Mouse (Mus musculus) thymus, adult 2 months (tissue): Measurements from ENCODE around the gene Aph1a. TPM values are rescaled to one million over a fixed set of nuclear protein-coding genes. Genes with fewer than 3 reads are reported as not detected.

Experiments used
- DNase-seq: peaks from one replicate; pipeline ENCODE4 v3.0.0; 2021
- H3K27ac ChIP-seq: fragments of 200-500 bp; 2 replicates; pipeline ENCODE4 v1.5.1; 2012; ENCODE audit warnings: low read length, control low read depth; ENCODE audit not compliant: control insufficient read depth, insufficient read depth
- H3K27me3 ChIP-seq: fragments of 200-500 bp; 2 replicates; pipeline ENCODE4 v1.6.1; 2012; ENCODE audit warnings: mild to moderate bottlenecking, low read length, moderate library complexity, mixed read lengths; ENCODE audit not compliant: control insufficient read depth, insufficient read depth
- H3K36me3 ChIP-seq: fragments of 200-500 bp; 2 replicates; pipeline ENCODE4 v1.6.1; 2012; ENCODE audit warnings: mild to moderate bottlenecking, low read length, moderate library complexity; ENCODE audit not compliant: control insufficient read depth, insufficient read depth
- H3K4me1 ChIP-seq: fragments of 200-500 bp; replicated peaks from 2 replicates; pipeline ENCODE4 v1.6.1; 2012; ENCODE audit warnings: low read length; ENCODE audit not compliant: control insufficient read depth, insufficient read depth
- H3K4me3 ChIP-seq: fragments of 200-500 bp; 2 replicates; pipeline ENCODE4 v1.5.1; 2012; ENCODE audit warnings: mild to moderate bottlenecking, low read length, control low read depth, moderate library complexity; ENCODE audit not compliant: control insufficient read depth, insufficient read depth
- CTCF ChIP-seq: fragments of 200-500 bp; IDR thresholded peaks from 2 replicates; pipeline ENCODE4 v1.5.1; 2012; ENCODE audit warnings: mild to moderate bottlenecking, control low read depth, low read length, moderate library complexity, borderline replicate concordance; ENCODE audit not compliant: control insufficient read depth, poor library complexity, insufficient read depth; ENCODE audit errors: extremely low read depth
- POLR2A ChIP-seq: fragments of 200-500 bp; IDR thresholded peaks from 2 replicates; pipeline ENCODE4 v1.6.1; 2012; ENCODE audit warnings: mild to moderate bottlenecking, low read length, control low read depth, moderate library complexity; ENCODE audit not compliant: control insufficient read depth, poor library complexity, insufficient read depth; ENCODE audit errors: extremely low read depth
- whole genome bisulfite sequencing: fragments of 180-500 bp; shearing (Covaris S2); methylation state at CpG from one replicate; pipeline ENCODE4 v1.1.7; 2018; 5-methylcytosine and 5-hydroxymethylcytosine counted together
- polyA plus RNA-seq: library from polyadenylated mRNA; depleted of rRNA; stranded (reverse); fragments of >200 nt; gene quantifications from 2 replicates; pipeline ENCODE4 v1.2.3, GENCODE M21; 2012

Gene Aph1a
- polyA plus RNA-seq, 1 experiment: 139 TPM

GRCm38 (mm10) chr3:95860323-95860722 lies 33.4 kb upstream of the Aph1a start:
- DNase-seq: no peak
- Histone ChIP-seq H3K36me3 (peaks cover 5% of the 10 kb centered on the region; the same call in 1 of the 2 replicates), H3K4me1 (no peaks in the 10 kb centered on the region), H3K27ac (no peak overlapping the region), H3K4me3 (no peak overlapping the region), H3K27me3 (no peaks in the 10 kb centered on the region)
- TF ChIP-seq POLR2A: no peak
- no peak for TF ChIP-seq CTCF
- WGBS: 87% methylated on average over 3 of the region's 3 CpGs

DNA sequence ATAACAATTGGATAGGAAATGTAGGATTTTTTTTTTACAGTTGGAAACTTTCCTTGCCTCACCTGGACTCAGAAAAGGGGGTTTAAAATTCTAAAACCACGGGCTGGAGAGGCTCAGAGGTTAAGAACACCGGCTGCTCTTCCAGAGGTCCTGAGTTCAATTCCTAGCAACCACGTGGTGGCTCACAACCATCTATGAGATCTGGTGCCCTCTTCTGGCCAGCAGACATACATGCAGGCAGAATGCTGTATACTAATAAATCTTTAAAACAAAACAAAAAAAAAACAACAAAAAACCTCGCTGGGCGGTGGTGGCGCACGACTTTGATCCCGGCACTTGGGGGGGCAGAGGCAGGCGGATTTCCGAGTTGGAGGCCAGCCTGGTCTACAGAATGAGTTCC lies 32.6 kb upstream of the Aph1a start:
- Histone ChIP-seq H3K27ac (no peak overlapping the region), H3K4me1 (no peaks in the 10 kb centered on the region), H3K4me3 (no peak overlapping the region), H3K36me3 (peaks cover 5% of the 10 kb centered on the region; the same call in 1 of the 2 replicates), H3K27me3 (no peaks in the 10 kb centered on the region)
- 86% methylated on average over 10 of the region's 10 CpGs for WGBS
- peak; percentile 34 for DNase-seq
- TF ChIP-seq POLR2A (no peak), CTCF (0 out of 2 replicates have a peak, but pooled peaks have one; percentile 12)

DNA sequence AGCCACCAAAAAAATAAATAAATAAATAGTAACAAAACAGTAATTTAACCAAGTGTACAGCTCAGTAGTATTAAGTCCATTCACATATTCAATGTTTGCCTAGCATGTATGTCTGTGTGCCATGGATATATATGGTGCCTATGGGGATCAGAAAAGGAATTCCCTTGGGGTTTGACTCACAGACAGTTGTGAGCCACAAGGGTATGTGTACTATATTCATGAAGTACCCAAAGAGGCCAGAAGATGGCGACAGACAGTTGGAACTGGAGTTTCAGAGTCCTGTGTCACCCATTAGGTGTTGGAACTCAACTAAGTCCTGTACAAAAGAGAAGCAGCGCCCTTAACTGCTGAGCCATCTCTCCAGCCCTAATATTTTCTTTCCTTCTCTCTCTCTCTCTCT lies 32.0 kb upstream of the Aph1a start:
- DNase-seq: peak; percentile 85
- Histone ChIP-seq H3K4me3 (no peak overlapping the region), H3K27ac (no peak overlapping the region), H3K27me3 (no peaks in the 10 kb centered on the region), H3K4me1 (no peaks in the 10 kb centered on the region), H3K36me3 (peaks cover 5% of the 10 kb centered on the region; the same call in 1 of the 2 replicates)
- TF ChIP-seq POLR2A (no peak), CTCF (no peak)
- 36% methylated on average over 2 of the region's 2 CpGs for WGBS

DNA sequence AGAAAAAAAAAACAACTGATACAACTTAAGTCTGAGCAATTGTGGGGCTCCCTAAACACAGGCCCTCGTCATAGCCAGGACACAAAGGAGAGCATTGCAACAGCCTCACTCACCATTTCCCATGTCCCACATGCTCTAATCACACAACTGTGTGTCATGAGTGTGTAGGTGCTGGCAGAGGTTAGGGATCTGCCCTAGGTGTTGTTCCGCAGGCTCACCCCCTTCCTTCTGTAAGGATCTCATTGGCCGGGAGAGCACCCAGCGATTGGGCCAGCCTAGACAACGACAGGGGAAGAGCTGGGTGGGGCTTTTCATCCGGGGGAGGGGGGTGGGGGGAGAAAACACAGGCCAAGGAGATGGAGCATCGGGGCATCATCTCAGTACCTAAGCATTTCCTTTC lies 30.2 kb upstream of the Aph1a start:
- H3K4me3 ChIP-seq: no peak overlapping the region
- peaks cover 10% of the 10 kb centered on the region for H3K36me3 ChIP-seq
- no peak for DNase-seq
- no peaks in the 10 kb centered on the region for H3K4me1 ChIP-seq
- no peak overlapping the region for H3K27ac ChIP-seq
- no peaks in the 10 kb centered on the region for H3K27me3 ChIP-seq
- 87% methylated on average over 7 of the region's 7 CpGs for WGBS
- TF ChIP-seq POLR2A (no peak), CTCF (no peak)

- WGBS: 93% methylated on average over 5 of the region's 5 CpGs
- no peak for DNase-seq
- H3K4me1 ChIP-seq: no peaks in the 10 kb centered on the region
- H3K4me3 ChIP-seq: no peak overlapping the region
- no peaks in the 10 kb centered on the region for H3K27me3 ChIP-seq
- no peak overlapping the region for H3K27ac ChIP-seq
- no peak for TF ChIP-seq POLR2A
- TF ChIP-seq CTCF: no peak
- H3K36me3 ChIP-seq: peaks cover 14% of the 10 kb centered on the region
These were observed 28.7 kb upstream of the Aph1a start for GRCm38 (mm10) chr3:95865050-95865449.

DNA sequence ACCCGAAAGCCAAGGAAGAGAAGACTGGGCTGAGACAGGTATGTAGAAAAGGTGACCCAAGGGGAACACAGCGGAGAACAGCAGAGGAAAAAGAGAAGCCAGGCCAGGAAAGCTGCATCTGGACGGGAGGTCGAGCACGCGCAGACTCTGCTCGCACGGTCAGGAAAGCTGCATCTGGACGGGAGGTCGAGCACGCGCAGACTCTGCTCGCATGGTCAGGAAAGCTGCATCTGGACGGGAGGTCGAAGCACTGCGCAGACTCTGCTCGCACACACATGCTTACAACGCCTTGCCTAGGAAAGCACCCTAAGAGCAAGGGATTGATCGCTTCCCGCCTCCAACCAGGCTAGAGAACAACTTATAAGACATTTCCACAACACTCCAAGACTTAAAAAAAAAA lies 28.2 kb upstream of the Aph1a start:
- TF ChIP-seq POLR2A (no peak), CTCF (no peak)
- 97% methylated on average over 20 of the region's 20 CpGs for WGBS
- DNase-seq: no peak
- Histone ChIP-seq H3K27ac (no peak overlapping the region), H3K27me3 (no peaks in the 10 kb centered on the region), H3K36me3 (peaks cover 14% of the 10 kb centered on the region), H3K4me1 (0 out of 2 replicates have a peak, but pooled peaks cover 3% of the 10 kb centered on the region), H3K4me3 (no peak overlapping the region)

DNA sequence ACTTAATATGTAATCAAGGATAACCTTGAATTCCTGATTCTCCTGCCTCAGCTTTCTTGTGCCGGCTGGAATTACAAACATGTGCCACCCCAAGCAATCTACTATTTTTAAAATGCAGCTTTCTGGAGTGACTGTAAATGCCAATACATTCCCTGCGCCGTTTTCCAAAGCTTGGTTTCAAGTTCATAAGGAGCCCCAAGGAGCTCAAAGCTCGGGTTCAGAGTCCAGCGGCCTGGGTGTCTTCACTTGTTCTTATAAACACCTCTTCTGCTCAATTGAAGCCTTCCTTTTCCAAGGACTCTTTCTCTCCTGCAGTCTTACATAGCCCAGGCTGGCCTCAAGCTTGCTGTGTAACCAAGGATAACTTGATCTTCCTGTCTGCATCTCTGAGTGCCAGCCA lies 27.7 kb upstream of the Aph1a start:
- 97% methylated on average over 5 of the region's 5 CpGs for WGBS
- no peak for TF ChIP-seq CTCF
- TF ChIP-seq POLR2A: no peak
- no peak for DNase-seq
- H3K27me3 ChIP-seq: no peaks in the 10 kb centered on the region
- 0 out of 2 replicates have a peak, but pooled peaks cover 3% of the 10 kb centered on the region for H3K4me1 ChIP-seq
- H3K36me3 ChIP-seq: peaks cover 14% of the 10 kb centered on the region
- no peak overlapping the region for H3K27ac ChIP-seq
- no peak overlapping the region for H3K4me3 ChIP-seq
